Mouse (Mus musculus) C2C12 (cell line): ENCODE data around the gene Gja5. TPM values are rescaled to one million over a fixed set of nuclear protein-coding genes. Genes with fewer than 3 reads are reported as not detected.
A peak's percentile ranks its signal among the peaks of the same experiment; 100 is the strongest.
"Not testable (repeated sequence)": the region's sequence is repeated elsewhere in the genome, so short reads cannot be mapped to it uniquely, and the experiment has no call there.

Source experiments
- H3K27me3 ChIP-seq: one replicate; pipeline ENCODE4 v1.6.1; 2011; ENCODE audit not compliant: control insufficient read depth, insufficient read depth, insufficient read length
- H3K36me3 ChIP-seq: one replicate; pipeline ENCODE4 v1.6.1; 2011; ENCODE audit not compliant: control insufficient read depth, insufficient read depth
- H3K4me3 ChIP-seq: one replicate; pipeline ENCODE4 v1.5.1; 2011; ENCODE audit warnings: mild to moderate bottlenecking, control low read depth; ENCODE audit not compliant: poor library complexity, insufficient read depth, severe bottlenecking
- H3K79me2 ChIP-seq: one replicate; pipeline ENCODE4 v1.6.1; 2011; ENCODE audit not compliant: control insufficient read depth, insufficient read depth
- H3K79me3 ChIP-seq: one replicate; pipeline ENCODE4 v1.6.1; 2011; ENCODE audit warnings: low read depth, control low read depth
- H3ac ChIP-seq: one replicate; pipeline ENCODE3; 2011; ENCODE audit warnings: low read depth; ENCODE audit not compliant: control insufficient read depth, insufficient read length
- CEBPB ChIP-seq: IDR thresholded peaks from one replicate; pipeline ENCODE4 v1.6.1; 2011; ENCODE audit warnings: low read depth, mild to moderate bottlenecking, control low read depth, moderate library complexity
- CTCF ChIP-seq: IDR thresholded peaks from one replicate; pipeline ENCODE4 v1.5.1; 2011; ENCODE audit not compliant: control insufficient read depth, insufficient read depth, insufficient read length
- FOSL1 ChIP-seq: IDR thresholded peaks from one replicate; pipeline ENCODE4 v1.8.0; 2011; ENCODE audit warnings: mild to moderate bottlenecking, low read length; ENCODE audit not compliant: poor library complexity, insufficient read depth, severe bottlenecking
- MAX ChIP-seq: IDR thresholded peaks from one replicate; pipeline ENCODE4 v1.6.1; 2011; ENCODE audit warnings: mild to moderate bottlenecking, control low read depth
- MYOD1 ChIP-seq: IDR thresholded peaks from one replicate; pipeline ENCODE4 v1.6.1; 2011; ENCODE audit warnings: low read depth; ENCODE audit not compliant: control insufficient read depth, insufficient read length
- MYOG ChIP-seq: IDR thresholded peaks from one replicate; pipeline ENCODE4 v1.6.1; 2011; ENCODE audit not compliant: control insufficient read depth, insufficient read length; ENCODE audit errors: extremely low read depth
- USF1 ChIP-seq: IDR thresholded peaks from one replicate; pipeline ENCODE4 v1.6.1; 2011; ENCODE audit warnings: low read depth, mild to moderate bottlenecking, control low read depth, moderate library complexity
- polyA plus RNA-seq: library from polyadenylated mRNA; unstranded; fragments of >200 nt; fragmentation: generic; extraction: Trizol; gene quantifications from one replicate; pipeline ENCODE4 v1.2.1, GENCODE M21; 2012; ENCODE audit warnings: missing spikeins

The Gja5 gene
- polyA plus RNA-seq, 1 experiment: 0.12 TPM

- Histone ChIP-seq H3K4me3 (no peak overlapping the region), H3K36me3 (no peaks in the 10 kb centered on the region), H3ac (no peak overlapping the region), H3K79me2 (no peaks in the 10 kb centered on the region), H3K79me3 (no peaks in the 10 kb centered on the region), H3K27me3 (no peaks in the 10 kb centered on the region)
- TF ChIP-seq USF1 (peak; percentile 31), FOSL1 (no peak)
Measured at GRCm38 (mm10) chr3:97100784-97101641, 196.5 kb downstream of the Gja5 start.

- not testable (repeated sequence) for H3K79me2 ChIP-seq, H3K79me3 ChIP-seq, H3K4me3 ChIP-seq, H3K36me3 ChIP-seq, H3ac ChIP-seq, H3K27me3 ChIP-seq
Measured at GRCm38 (mm10) chr3:97103946-97104345, 199.5 kb downstream of the Gja5 start.

GRCm38 (mm10) chr3:97104696-97105430 lies 200.4 kb downstream of the Gja5 start:
- no peaks in the 10 kb centered on the region for H3K36me3 ChIP-seq
- no peak overlapping the region for H3ac ChIP-seq
- H3K79me2 ChIP-seq: no peaks in the 10 kb centered on the region
- no peak overlapping the region for H3K4me3 ChIP-seq
- no peaks in the 10 kb centered on the region for H3K79me3 ChIP-seq
- TF ChIP-seq FOSL1: no peak
- TF ChIP-seq MYOD1: no peak
- TF ChIP-seq USF1: no peak
- no peak for TF ChIP-seq CTCF
- TF ChIP-seq CEBPB: no peak
- TF ChIP-seq MYOG: no peak
- no peaks in the 10 kb centered on the region for H3K27me3 ChIP-seq

- H3ac ChIP-seq: no peak overlapping the region
- H3K79me3 ChIP-seq: no peaks in the 10 kb centered on the region
- H3K4me3 ChIP-seq: no peak overlapping the region
- TF ChIP-seq USF1: no peak
- TF ChIP-seq FOSL1: no peak
- no peak for TF ChIP-seq CTCF
- TF ChIP-seq MYOD1: no peak
- TF ChIP-seq MAX: no peak
- H3K79me2 ChIP-seq: no peaks in the 10 kb centered on the region
- no peaks in the 10 kb centered on the region for H3K36me3 ChIP-seq
- no peaks in the 10 kb centered on the region for H3K27me3 ChIP-seq
Measured at GRCm38 (mm10) chr3:97117511-97117910, 213.0 kb downstream of the Gja5 start.

GRCm38 (mm10) chr3:97118313-97118712 lies 213.8 kb downstream of the Gja5 start:
- no peaks in the 10 kb centered on the region for H3K27me3 ChIP-seq
- no peaks in the 10 kb centered on the region for H3K79me3 ChIP-seq
- no peak overlapping the region for H3K4me3 ChIP-seq
- H3K79me2 ChIP-seq: no peaks in the 10 kb centered on the region
- TF ChIP-seq FOSL1: no peak
- no peak for TF ChIP-seq MAX
- TF ChIP-seq CTCF: no peak
- TF ChIP-seq MYOG: no peak
- no peak for TF ChIP-seq MYOD1
- no peak for TF ChIP-seq CEBPB
- no peak for TF ChIP-seq USF1
- no peak overlapping the region for H3ac ChIP-seq
- H3K36me3 ChIP-seq: no peaks in the 10 kb centered on the region

- H3K27me3 ChIP-seq: no peaks in the 10 kb centered on the region
- no peak overlapping the region for H3K4me3 ChIP-seq
- no peaks in the 10 kb centered on the region for H3K79me3 ChIP-seq
- H3ac ChIP-seq: no peak overlapping the region
- H3K79me2 ChIP-seq: no peaks in the 10 kb centered on the region
- H3K36me3 ChIP-seq: no peaks in the 10 kb centered on the region
- TF ChIP-seq MYOD1 (no peak), MAX (no peak), FOSL1 (no peak), CTCF (no peak), MYOG (no peak), USF1 (no peak), CEBPB (no peak)
Measured at GRCm38 (mm10) chr3:97124193-97124592, 219.7 kb downstream of the Gja5 start.

Other genes with a start within 250 kb of the Gja5 start
- gene Ankrd35, start 234.6 kb upstream of the Gja5 start, polyA plus RNA-seq: 0.09 TPM
- gene Pias3, start 208.3 kb upstream of the Gja5 start, polyA plus RNA-seq: 19.2 TPM
- 3.2 TPM for gene Nudt17, start 196.1 kb upstream of the Gja5 start, polyA plus RNA-seq
- gene Polr3c, start 177.1 kb upstream of the Gja5 start, polyA plus RNA-seq: 36.1 TPM
- 13.5 TPM for gene Rnf115, start 177.0 kb upstream of the Gja5 start, polyA plus RNA-seq
- gene Pdzk1, start 75.4 kb upstream of the Gja5 start, polyA plus RNA-seq: not detected
- gene Cd160, start 75.3 kb upstream of the Gja5 start, polyA plus RNA-seq: 0.04 TPM
- gene Gpr89, start 653 bp downstream of the Gja5 start, polyA plus RNA-seq: 17.7 TPM
- not detected for gene Gja8, start 21.3 kb downstream of the Gja5 start, polyA plus RNA-seq